Mouse (Mus musculus) bone marrow, adult 2 months (tissue): ENCODE measurements around the gene Polr2c. TPM values are rescaled to one million over a fixed set of nuclear protein-coding genes. Genes with fewer than 3 reads are reported as not detected.

Experiments
- H3K27ac ChIP-seq: fragments of 200-500 bp; 2 replicates; pipeline ENCODE4 v1.5.1; 2012; ENCODE audit warnings: low read depth, mild to moderate bottlenecking, control low read depth, inconsistent platforms, low read length; ENCODE audit not compliant: control insufficient read depth, poor library complexity, insufficient read depth
- H3K4me1 ChIP-seq: fragments of 200-500 bp; 2 replicates; pipeline ENCODE4 v1.6.1; 2011; ENCODE audit warnings: low read length; ENCODE audit not compliant: control insufficient read depth, insufficient read depth
- H3K4me3 ChIP-seq: fragments of 200-500 bp; replicated peaks from 2 replicates; pipeline ENCODE3; 2011; ENCODE audit warnings: mild to moderate bottlenecking, low read depth, low read length, control low read depth; ENCODE audit not compliant: control insufficient read depth
- CTCF ChIP-seq: fragments of 200-500 bp; IDR thresholded peaks from 2 replicates; pipeline ENCODE4 v1.5.1; 2011; ENCODE audit warnings: low read length, control low read depth; ENCODE audit not compliant: control insufficient read depth, insufficient read depth
- POLR2A ChIP-seq: fragments of 200-500 bp; IDR thresholded peaks from 2 replicates; pipeline ENCODE4 v1.6.1; 2011; ENCODE audit warnings: low read depth, mild to moderate bottlenecking, control low read depth, low read length, borderline replicate concordance; ENCODE audit not compliant: control insufficient read depth
- WGBS: fragments of 180-500 bp; shearing (Covaris S2); methylation state at CpG from one replicate; pipeline ENCODE4 v1.1.7; 2018; 5-methylcytosine and 5-hydroxymethylcytosine counted together
- polyA plus RNA-seq: library from polyadenylated mRNA; stranded (reverse); fragments of >200 nt; gene quantifications from 2 replicates; pipeline ENCODE4 v1.2.4, GENCODE M21; 2011; ENCODE audit warnings: low replicate concordance; ENCODE audit not compliant: missing spikeins, insufficient read depth, insufficient read length

Polr2c gene
- polyA plus RNA-seq, 1 experiment: 37.9 TPM

DNA sequence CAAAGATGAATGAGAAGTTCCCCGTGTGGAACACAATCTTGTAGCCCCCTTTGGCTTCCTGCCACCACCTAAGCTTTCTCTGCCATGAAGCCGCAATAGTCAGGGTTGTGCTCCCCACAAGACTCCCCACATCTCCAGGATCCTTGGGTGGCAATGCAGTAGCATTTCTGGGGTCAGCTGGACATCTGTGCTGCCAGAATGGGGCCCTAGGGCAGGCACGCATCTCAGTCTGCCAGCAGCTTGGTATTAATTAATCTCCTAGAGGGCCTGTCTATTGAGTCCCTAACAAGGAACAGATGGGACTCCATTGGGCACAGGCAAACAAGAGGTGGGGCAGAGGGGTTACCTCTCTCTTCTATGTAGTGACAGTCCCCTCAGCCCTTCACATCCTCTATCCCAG is 14.9 kb downstream of the Polr2c start:
- H3K27ac ChIP-seq: no peak overlapping the region
- no peak overlapping the region for H3K4me3 ChIP-seq
- H3K4me1 ChIP-seq: peaks cover 3% of the 10 kb centered on the region; the same call in 1 of the 2 replicates
- 48% methylated on average over 3 of the region's 3 CpGs for WGBS
- no peak for TF ChIP-seq CTCF
- no peak for TF ChIP-seq POLR2A

- 90% methylated on average over 2 of the region's 2 CpGs for WGBS
- TF ChIP-seq POLR2A: no peak
- TF ChIP-seq CTCF: no peak
- H3K27ac ChIP-seq: no peak overlapping the region
- peaks cover 3% of the 10 kb centered on the region; the same call in 1 of the 2 replicates for H3K4me1 ChIP-seq
- no peak overlapping the region for H3K4me3 ChIP-seq
Observed at GRCm38 (mm10) chr8:94872576-94872975, 15.3 kb downstream of the Polr2c start.

DNA sequence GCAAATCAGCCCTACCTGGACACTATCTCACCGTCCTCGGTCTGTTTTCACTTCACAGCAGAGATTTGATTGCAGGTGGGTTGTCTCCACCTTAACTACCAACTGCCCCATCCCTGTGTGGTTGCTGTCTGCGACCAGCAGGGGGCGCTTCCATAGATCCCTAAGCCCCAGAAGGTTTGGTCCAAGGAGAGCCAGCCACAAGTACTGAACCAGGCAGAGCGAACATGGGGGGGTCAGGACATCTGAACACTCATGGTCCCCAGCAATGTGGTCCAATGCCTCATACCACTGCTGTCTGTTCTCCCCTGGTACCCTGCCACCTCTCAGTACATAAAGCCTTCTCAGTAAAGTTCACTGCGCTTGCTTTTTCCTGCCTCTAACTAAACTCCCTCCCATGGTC is 17.1 kb downstream of the Polr2c start:
- 14% methylated on average over 6 of the region's 6 CpGs for WGBS
- Histone ChIP-seq H3K4me1 (peaks cover 3% of the 10 kb centered on the region; the same call in 1 of the 2 replicates), H3K27ac (no peak overlapping the region), H3K4me3 (peak overlapping the region; percentile 42)
- TF ChIP-seq POLR2A (no peak), CTCF (peak; percentile 89)

- H3K4me3 ChIP-seq: peak overlapping the region; percentile 61
- WGBS: 32% methylated on average over 17 of the region's 17 CpGs
- H3K27ac ChIP-seq: no peak overlapping the region
- TF ChIP-seq CTCF: no peak
- TF ChIP-seq POLR2A: no peak
- peaks cover 3% of the 10 kb centered on the region; the same call in 1 of the 2 replicates for H3K4me1 ChIP-seq
Observed at GRCm38 (mm10) chr8:94875096-94875870, 18.0 kb downstream of the Polr2c start.

DNA sequence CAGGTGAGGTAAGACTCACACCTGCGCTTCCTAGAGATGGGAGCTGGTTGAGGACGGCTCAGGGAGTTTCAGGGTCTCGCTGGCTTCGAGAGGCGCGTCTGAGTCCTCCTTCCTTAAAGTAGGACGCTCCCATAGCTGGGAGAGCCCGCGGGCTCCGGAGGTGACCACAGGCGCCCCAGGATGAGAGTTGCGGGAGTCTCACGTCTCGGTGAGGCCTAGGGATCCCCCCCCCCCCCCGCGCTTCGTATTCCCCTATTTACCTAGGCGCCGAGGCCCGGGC is 18.6 kb downstream of the Polr2c start:
- no peak for TF ChIP-seq POLR2A
- no peak for TF ChIP-seq CTCF
- Histone ChIP-seq H3K4me3 (peak overlapping the region; percentile 61), H3K4me1 (peaks cover 3% of the 10 kb centered on the region; the same call in 1 of the 2 replicates), H3K27ac (peak overlapping the region; percentile 51; the same call in 1 of the 2 replicates)
- WGBS: 0% methylated on average over 20 of the region's 20 CpGs

DNA sequence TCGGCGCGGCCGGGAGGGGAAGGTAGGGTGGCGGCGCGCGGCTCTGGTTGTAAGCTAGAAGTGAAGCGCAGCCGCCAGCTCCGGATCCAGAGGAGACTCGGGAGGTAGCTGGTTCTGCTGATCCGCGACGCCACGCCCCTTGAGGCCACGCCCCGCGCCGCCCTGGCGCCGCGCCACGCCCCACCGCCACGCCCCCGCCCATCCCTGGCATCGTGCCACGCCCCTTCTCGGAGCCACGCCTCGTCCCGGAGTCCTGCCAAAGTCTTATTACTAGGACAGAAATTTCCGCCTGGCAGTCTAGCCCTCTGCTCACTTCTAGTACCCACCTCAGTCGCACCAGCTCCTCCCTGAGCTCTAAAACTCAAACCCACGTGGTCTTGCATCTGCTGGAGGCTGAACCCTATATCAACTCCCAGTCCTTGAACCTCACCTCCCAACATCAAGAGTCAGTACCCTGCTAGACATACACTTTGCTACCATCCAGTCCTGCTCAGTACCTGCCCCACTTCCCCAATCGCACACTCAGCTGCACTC is 19.0 kb downstream of the Polr2c start, which contains the start of gene Dok4:
TSS of gene Dok4 (minus strand) at position 134 of the 534 bp plus-strand sequence.
- WGBS: under 1% methylated on average over 37 of the region's 37 CpGs
- Histone ChIP-seq H3K4me1 (peaks cover 3% of the 10 kb centered on the region; the same call in 1 of the 2 replicates), H3K27ac (peak within 1 kb of the TSS; percentile 51; the same call in 1 of the 2 replicates), H3K4me3 (peak within 1 kb of the TSS; percentile 61)
- TF ChIP-seq CTCF (no peak), POLR2A (peak; percentile 59; the same call in 1 of the 2 replicates)

- no peak overlapping the region for H3K4me3 ChIP-seq
- TF ChIP-seq POLR2A: no peak
- no peak for TF ChIP-seq CTCF
- WGBS: 53% methylated on average over 3 of the region's 3 CpGs
- H3K27ac ChIP-seq: no peak overlapping the region
- H3K4me1 ChIP-seq: peaks cover 3% of the 10 kb centered on the region; the same call in 1 of the 2 replicates
Observed at GRCm38 (mm10) chr8:94876820-94877219, 19.6 kb downstream of the Polr2c start.

GRCm38 (mm10) chr8:94880742-94881141 is 23.5 kb downstream of the Polr2c start:
- no peak for TF ChIP-seq POLR2A
- TF ChIP-seq CTCF: no peak
- Histone ChIP-seq H3K4me1 (peaks cover 3% of the 10 kb centered on the region; the same call in 1 of the 2 replicates), H3K4me3 (no peak overlapping the region), H3K27ac (no peak overlapping the region)
- WGBS: 69% methylated on average over 4 of the region's 4 CpGs

GRCm38 (mm10) chr8:94888383-94889036 is 31.3 kb downstream of the Polr2c start:
- 19% methylated on average over 14 of the region's 14 CpGs for WGBS
- Histone ChIP-seq H3K4me1 (no peaks in the 10 kb centered on the region), H3K4me3 (no peak overlapping the region), H3K27ac (no peak overlapping the region)
- TF ChIP-seq POLR2A (no peak), CTCF (no peak)
